Mouse (Mus musculus): ENCODE measurements around the gene Epha3.

Epha3 gene

DNA sequence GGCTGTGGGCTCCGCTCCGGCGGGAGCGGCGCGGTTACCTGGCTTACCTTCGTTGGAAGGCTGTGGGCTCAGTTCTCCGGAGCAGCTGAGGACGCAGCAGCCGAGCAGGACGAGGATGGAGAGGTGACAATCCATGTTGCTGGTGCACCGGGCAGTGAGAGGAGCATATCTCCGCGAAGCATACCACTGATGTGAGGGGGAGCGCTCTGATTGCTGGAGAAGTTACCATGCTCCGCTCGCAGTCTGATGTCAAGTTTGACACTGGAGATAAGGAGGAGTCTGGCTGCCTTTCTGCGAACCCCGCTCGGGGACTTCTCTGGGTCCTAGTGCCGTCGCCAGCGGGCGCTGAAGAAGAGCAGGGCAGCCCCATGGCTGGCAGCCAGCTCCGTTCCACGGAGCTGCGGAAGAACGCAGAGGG, at the start of gene Epha3:
TSS of gene Epha3 (minus strand) at position 263 of the 418 bp plus-strand sequence.
- DNase-seq (ENCODE audit: low read depth, low spot score): peak; percentile 15

DNA sequence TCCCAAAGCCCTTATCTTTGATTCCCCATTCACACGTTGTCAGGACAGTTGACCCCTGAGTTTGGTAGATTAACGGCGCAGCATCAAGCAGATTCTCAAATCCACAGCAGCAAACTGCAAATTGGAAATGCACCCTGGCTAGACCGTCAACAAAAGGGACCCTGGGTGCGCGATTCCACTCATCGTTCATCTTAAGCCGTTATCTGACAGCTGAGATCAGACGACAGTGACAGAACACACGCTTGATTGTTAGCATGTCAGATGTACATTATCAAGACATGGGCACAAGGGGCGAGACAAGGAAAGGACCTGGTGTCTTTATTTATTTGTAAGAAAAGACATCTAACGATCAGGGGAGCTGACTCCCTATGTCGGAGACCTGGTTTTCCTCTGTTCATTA, 39.5 kb upstream of the Epha3 start:
- DNase-seq (ENCODE audit: low read depth, low spot score): no peak

DNA sequence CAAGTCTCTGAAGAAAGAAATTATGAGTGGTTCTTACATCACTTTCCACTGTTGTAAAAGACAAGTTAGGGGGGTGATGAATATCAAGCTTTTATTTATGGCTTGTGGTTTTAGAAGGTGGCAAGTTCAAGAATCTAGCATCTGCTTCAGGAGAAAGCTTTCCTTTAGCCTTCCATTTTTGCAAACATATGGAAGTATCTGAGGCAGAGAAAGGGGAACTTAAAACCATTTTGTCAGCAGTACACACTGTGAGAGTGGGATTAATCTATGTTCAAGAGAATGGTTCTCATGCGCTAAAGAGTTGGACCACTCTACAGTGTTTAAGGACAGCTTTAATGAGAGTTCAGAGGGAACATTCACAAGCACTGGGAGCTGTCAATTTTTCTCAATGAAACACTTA, 17.2 kb upstream of the Epha3 start:
- no peak for DNase-seq (ENCODE audit: low read depth, low spot score)

DNA sequence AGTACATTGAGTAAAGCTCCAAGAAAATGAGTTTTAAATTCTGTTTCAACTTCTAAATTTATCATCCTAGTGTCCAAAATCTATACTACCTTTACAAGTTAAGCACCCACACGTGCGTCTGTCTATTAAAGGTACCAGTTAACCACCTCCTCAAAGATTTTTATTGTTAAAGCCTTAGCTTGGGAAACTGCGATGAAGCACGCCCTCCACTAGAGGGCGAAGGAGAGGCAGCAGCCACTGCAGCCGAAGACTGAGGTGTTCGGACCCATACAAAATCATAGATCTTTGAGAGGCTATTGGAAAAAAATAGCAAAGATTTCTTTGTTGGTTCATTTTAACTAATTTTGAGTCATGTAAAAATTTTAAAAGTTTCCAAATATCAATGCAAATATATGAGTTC, 8.3 kb upstream of the Epha3 start:
- DNase-seq (ENCODE audit: low read depth, low spot score): peak; percentile 7

DNA sequence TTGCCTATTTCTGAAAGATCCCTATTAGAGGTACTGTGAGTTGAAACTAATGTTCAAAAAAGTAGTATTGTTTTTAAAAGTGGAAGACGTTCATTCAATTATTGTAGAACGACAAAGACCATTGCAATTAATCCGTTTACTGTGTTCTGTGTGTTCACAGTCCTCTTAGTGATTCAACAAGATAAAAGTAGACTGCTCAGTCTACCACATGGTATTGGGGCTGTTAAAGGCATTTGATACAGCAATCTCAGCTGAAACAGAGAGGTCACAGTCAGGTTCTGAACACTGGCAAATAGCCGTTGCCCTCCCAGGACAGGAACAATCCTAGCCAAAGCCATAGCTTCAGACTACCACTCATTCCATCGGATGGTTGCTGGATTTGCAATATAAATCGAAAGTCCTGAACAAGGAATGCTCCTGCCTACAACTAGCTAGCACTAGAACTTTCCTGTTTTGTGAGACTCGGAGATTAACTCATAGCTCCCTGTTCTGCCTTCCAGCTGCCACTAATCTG, 545 bp upstream of the Epha3 start:
- no peak for DNase-seq (ENCODE audit: low read depth, low spot score)

DNA sequence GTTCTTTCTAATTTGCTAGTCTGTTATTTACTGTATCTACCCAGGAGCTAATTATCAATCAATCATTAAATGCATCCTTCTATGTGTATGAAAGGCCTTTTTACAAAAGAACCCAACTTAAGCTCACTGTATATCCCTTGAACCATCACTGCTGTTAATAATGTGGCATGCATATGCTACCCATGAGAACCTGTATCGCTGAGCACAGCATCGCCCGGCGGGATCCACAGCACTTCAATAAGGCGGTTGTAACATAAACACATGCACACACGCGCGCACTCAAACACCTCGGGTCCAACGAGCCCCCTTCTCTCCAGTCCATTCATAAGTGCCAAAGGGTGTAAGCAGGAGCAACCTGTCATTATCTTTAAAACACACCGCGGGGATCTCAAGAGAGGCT, 794 bp downstream of the Epha3 start:
- DNase-seq (ENCODE audit: low read depth, low spot score): no peak

DNA sequence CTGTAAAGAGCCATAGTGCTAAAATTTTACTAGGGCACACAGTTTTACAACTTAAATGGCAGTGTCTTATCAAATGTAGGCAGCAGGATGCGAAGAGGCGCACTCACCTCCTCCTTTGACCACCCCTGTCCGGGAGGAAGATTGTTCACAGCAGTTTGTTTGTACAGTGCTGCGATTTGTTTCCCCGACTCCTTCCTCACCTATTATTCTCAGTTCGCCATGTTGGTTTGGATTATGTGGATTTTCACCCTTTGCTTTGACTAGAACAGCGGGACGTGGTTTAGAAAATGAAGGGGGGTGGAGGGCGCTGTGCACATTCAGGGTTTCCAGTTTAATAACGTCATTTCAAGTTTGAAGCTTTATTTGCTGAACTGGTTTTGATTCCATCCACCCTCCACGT, 6.4 kb downstream of the Epha3 start:
- no peak for DNase-seq (ENCODE audit: low read depth, low spot score)

DNA sequence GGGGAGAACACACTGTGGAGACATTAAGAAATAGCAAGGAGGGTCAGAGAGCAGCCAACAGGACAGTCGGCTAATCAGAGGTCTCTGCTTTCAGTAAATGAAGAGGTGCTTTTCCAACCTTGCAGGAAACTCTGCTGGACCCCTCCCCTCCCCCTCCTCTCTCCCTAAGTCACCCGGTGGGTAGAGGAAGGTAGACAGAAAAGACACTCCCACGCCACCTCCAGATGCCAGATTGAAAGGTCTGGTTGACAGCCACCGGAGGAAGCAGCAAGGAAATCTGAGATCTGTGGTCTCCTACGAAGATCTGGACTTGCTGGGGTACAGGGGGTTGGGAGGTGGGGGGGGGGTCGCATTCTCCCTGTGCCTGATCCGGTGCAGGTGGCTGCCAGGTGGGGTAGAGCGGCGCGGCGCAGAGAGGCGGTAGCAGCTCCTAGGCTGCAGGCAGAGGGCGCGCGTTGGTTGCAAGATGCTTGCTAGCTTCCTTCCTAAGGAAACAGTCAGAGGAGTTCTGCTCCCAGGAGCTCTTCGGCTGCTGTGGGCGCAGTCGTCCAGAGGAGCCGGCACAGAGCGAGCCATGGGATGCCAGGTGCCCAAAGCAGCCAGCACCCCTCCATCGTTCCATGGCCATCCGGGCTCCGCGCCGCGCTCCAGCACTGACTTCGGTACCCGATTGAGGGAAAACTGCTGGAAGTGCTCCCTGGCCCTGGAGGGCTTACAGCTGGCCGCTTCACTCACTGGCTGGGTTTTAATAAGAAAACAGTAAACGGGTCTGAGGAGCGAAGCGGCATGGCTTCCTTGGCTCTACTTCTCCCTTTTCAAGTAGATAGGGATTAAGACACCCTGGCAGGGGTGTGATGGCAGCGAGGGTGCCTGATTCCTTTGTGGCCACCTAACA, 7.1 kb downstream of the Epha3 start:
- no peak for DNase-seq (ENCODE audit: low read depth, low spot score)

DNA sequence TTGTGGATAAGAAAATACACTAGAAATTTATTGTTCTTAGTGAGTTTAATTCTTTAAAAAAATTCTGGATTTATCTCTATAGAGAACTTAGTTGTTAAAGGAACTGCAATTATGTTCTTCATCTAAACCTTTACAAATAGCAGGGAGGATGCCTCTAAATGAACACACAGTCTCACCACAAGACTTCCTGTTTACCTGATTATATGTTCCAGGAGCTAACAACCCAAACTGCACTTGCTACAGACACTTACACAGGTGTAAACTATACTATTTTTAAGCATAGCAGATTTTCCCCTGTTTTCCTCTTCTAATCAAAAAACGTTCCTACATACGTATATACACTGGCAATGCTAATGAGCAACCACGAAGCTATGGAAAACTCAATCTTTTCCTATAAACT, 13.7 kb downstream of the Epha3 start:
- no peak for DNase-seq (ENCODE audit: low read depth, low spot score)

DNA sequence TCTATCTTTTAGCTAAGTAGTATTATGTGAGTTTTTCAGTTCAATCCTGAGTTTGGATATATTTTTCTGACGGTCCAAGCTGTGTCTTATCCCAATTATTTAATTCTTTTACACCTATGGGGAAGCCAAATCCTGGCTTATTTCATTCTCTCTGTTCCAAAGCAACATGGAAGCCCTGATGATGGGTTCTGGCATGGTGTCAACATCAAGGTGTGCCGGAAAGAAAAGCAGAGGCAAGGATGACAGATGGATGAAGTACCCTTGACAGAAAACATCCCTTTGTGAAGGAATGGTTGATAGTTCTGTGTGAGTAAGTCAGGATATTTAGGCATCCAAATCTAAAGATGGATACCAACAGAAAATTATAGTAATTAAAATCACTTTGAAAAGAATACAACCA, 21.1 kb downstream of the Epha3 start:
- DNase-seq (ENCODE audit: low read depth, low spot score): no peak

DNA sequence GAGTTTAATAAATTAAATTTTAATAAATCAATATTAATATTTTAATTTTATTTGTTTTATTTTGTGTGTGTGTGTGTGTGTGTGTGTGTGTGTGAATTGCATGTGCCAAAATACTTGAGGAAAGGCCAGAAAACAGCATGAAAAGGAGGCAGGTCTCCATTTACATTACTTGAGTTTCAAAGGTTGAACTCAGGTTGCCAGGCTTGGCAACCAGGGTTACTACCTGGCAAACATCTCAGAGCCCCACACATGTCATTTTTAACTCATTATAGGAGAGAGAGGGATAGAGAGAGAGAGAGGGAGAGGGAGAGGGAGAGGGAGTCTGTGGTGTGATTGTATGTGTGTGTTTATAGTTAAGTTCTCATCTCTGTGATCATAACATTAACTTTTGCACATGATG, 26.5 kb downstream of the Epha3 start:
- no peak for DNase-seq (ENCODE audit: low read depth, low spot score)

DNA sequence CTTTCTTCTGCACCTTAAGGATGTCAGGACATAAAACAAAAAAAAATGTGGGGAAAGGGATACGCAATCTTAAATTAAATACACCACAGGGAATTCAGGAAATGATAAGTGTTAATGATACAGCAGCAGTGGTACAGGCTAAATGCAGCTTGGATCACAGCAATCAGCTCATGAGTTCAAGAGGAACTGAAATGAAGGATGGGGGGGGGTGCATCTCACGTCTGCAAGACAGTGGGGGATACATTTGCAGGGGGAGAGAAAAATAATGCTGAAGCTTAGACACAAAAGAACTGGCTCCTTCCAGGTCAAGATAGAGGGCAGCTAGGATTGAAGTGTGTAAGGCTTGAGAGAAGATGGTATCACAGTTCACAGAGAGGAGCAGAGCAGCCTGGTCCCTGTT, 42.8 kb downstream of the Epha3 start:
- DNase-seq (ENCODE audit: low read depth, low spot score): no peak

DNA sequence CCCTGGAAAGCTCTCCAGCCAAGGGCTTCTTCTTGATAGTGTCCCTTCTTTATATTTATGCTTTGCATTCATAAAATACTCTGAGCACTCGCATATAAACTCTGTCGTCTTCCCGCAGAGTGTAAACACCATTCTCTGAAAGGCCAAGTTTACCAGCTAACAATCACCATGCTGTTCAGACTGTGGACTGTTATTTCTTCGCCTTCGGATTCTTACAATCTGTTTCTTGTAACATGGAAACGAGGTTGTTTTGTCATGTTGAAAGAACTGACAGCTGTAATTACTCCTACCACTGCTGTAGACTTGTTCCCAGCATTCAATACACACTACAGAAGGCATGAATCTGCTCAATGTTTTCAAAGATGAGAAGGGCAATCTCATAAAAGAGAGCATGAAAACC, 46.4 kb downstream of the Epha3 start:
- no peak for DNase-seq (ENCODE audit: low read depth, low spot score)

DNA sequence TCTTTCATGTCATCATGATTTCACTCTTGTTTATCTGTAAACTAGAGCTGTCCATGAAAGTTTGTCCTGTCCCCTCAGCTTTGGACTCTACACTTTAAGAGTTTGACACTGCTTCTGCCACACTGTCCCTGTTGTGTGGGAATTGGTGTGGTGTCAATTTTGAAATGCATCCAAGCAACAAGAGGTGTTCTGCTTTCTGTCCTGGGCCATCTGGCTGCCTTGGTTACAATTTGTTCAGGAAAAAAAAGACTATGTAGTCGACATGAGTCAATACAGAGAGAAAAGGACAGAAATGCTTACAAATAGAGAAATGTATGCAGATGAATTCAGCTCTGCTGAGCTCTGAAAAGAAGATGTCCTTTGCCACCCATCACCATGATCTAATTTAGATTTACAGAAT, 47.3 kb downstream of the Epha3 start:
- no peak for DNase-seq (ENCODE audit: low read depth, low spot score)

DNA sequence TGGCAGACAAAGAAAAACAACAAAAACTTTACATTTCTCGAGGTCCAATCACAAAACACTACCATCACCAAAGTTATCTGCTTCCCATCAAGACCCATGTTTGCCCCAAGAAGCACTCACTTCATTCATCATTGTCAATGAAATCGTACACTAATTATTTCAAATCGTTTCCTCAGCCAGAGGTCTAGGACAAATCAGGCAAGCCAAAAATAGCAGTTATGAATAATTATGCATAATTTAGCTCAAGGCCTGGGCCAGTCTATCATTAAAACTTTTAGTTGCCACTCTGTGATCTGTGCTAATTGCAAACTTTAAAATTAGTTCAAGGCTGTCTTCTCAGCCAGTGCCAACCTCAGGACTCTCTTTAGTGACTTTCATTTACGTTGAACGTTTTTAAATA, 54.1 kb downstream of the Epha3 start:
- DNase-seq (ENCODE audit: low read depth, low spot score): no peak

DNA sequence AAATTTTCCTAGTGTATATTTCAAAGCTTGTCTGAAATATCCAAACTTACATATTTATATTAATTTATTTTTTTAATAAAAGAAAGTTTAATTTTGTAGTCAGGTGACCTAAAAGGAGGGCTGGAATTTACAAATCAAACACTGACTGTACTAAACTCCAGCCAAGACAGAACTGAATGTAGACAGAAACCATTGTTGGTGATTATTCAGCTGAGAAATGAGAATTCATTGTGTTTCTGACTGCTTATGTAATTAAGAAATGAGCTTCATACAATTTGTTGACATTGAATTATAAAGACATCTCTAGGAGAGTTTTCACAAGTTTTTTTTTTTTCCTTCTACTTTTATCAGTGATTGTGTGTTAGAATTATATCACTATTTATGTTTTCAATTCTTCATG, 55.0 kb downstream of the Epha3 start:
- no peak for DNase-seq (ENCODE audit: low read depth, low spot score)

DNA sequence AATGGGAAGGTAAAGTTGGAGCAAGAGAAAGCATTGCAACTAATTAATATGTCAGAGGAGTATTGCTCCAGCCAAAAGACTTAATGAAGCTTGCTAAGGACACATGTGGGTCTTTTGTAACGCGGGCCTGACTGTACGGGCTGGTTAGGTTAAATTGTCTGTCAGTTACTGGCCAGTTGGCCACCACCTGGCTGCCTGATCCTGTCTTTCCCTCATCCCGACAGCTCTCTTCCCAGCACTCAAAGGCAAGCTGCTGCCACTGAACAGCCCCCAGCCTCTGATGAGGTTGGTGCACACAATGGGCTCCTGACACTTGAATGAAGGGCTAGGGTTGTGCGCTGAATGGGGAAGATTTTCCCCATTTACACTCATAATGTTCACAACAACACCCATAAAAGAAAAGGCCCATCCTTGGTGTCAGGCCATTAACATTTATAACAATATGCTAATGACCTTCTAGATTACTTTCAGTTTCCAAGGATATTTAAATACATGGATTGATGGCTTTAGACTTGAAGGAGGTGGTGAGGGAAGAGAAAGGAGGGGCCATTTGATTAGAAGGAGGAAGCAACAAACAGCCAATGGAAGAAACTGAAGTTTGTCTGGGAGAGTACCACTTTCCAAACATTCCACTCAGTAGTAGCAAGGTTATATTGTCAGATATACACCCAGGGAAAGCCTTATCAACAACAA, 57.4 kb downstream of the Epha3 start:
- DNase-seq (ENCODE audit: low read depth, low spot score): no peak

DNA sequence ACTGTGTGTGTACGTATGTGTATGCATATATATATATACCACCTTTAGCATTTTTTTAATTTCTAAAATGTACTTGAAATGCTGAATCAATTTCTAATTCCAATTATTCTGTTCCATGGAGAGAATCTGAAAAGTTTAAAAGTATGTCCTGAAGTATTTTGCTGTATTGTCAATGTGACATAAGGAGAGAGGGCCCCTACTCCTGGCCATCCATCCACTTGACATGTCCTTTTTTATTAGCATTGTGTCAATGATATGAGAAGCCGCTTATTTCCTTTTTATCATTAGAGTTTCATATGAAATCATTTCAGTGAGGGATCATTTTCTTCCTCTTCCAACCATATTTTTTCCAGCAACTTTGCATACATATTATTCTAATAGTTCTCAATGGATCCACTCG, 58.0 kb downstream of the Epha3 start:
- DNase-seq (ENCODE audit: low read depth, low spot score): no peak

DNA sequence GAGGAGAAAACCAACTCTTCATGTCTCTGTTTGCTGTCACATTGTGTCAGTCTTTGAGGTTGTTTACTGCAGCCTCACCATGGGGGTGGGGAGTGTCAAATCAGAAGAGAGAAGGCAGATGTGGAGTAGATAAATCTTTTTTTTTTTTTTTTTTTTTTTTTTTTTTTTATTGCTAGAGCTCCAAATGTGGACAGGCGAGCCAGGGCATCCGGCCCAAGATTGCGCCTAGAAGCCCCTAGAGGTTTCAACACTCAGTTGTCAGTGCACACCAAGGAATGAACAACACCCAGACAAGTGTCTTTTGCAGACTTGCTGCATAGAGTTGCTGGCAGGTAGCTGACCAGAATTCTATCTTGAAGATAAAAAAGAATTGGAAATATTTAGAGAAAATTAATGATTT, 62.5 kb downstream of the Epha3 start:
- DNase-seq (ENCODE audit: low read depth, low spot score): no peak

DNA sequence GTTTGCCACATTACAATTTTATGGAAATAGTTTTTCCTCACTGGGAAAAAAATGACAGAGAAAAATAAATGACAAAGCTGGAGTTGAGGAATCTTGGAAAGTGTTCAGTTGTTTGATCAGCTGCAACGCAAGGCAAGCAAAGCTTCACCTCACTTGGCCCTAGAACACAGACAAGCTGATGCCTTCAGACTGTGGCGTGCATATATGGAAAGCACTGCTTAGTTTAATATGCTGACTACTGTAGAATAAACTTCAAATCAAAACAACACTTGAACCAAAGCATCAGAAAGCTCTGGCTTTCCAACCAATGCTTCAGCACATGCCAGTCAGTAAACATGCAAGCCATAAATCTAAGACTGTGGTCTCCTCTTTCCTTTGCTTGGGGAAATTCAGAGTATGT, 65.6 kb downstream of the Epha3 start:
- DNase-seq (ENCODE audit: low read depth, low spot score): no peak

DNA sequence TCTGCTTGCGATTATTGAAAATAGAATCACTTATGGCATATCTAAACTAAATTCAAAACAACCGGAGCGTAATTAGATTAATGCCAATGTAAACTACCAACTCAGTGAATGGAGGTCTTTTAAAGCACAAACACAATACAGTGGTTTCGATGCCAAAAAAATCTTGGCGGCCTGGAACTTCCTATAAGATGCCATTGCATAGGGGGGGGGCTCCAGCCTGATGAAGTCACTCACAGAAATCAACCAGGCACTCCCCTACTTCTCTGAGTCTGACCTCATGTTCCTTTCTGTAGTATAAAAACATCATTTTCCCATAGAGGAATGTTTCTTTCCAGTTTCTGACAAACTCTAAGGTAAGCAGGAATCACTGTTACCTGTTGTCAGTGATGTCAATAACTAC, 69.7 kb downstream of the Epha3 start:
- no peak for DNase-seq (ENCODE audit: low read depth, low spot score)

DNA sequence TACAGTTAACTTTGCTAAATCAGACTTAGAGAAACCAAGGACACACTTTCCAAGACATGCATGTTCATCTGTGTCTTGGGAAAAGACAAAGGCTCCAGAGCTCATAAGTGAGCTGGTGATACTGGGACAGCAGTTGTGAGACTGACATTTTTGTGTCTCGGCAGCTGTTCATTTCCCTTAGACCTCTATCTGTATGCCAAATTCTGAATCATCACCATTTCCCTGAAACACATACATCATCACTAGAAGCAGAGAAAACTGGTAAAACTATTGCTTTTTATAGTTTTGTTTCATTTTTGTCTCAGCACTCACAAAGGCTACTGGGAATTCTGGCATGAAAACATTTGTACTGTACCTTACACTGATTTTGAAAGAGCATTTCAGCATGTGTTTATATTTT, 70.2 kb downstream of the Epha3 start:
- DNase-seq (ENCODE audit: low read depth, low spot score): no peak

DNA sequence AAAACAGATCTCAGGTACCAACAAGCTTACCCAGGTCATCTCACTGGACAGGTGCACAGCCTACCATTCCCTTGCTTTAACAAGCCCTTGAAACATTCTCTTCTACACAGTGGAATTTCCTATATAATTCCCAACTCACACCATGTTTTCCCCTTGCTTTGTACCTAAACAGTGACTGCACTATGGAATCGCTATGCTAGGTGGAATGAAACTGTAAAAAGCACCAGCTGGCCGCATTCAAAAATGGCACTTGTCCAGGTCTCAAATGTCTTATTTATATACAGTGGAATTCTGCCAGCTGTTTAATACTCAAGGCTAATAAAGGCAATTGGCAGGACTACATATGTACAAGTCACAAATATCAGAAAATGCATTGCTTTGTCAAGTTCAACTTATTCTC, 71.9 kb downstream of the Epha3 start:
- DNase-seq (ENCODE audit: low read depth, low spot score): no peak
